Mouse (Mus musculus): ENCODE measurements at regions not wholly inside any gene's neighbourhood (a gene's known extent, or its start where the extent isn't known, plus 50 kb on each side); places are given as distances from the start of the nearest gene placed in this dataset.

DNA sequence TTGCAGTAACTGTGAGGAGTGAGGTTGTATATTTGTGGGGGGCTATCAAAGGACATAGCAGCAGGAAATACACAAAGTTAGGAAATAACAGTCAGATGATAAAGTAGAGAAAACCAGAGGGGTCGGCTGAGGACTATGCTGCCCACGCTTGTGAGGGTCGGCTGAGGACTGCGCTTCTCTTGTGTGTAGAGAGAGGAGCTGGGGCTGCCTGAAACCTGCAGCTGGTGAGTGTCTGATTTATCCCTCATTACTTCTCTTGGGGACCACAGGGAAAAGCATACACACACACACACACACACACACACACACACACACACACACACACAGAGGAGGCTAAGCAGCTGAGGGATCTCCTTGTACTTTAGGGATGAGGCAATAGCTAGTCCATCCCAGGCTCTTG lies 124.3 kb upstream of the Rbfox1 start:
- Histone ChIP-seq H3K9ac (ENCODE audit: low read length) (no peak overlapping the region), H3K4me1 (replicated peaks; ENCODE audit: control insufficient read depth, insufficient read depth) (no peaks in the 10 kb centered on the region), H3K27ac (replicated peaks) (no peak overlapping the region), H3K9me3 (ENCODE audit: control insufficient read depth, low read length) (no peaks in the 10 kb centered on the region), H3K27me3 (ENCODE audit: control insufficient read depth, insufficient read depth, low read length) (no peaks in the 10 kb centered on the region), H3K4me3 (ENCODE audit: low read depth, low read length) (no peak overlapping the region), H3K4me2 (replicated peaks; ENCODE audit: low read depth) (no peak overlapping the region), H3K36me3 (ENCODE audit: control insufficient read depth, insufficient read depth, low read length) (no peaks in the 10 kb centered on the region)
- no peak for ATAC-seq (ENCODE audit: low FRiP score, low TSS enrichment)
- WGBS, result 82% methylated on average over 4 of the region's 4 CpGs
- DNase-seq (ENCODE audit: low spot score), result no peak
- TF ChIP-seq CTCF (IDR thresholded peaks at IDR 0.05; ENCODE audit: low read depth) (no peak), EP300 (optimal IDR thresholded peaks at IDR 0.05) (no peak)

- H3K4me1 ChIP-seq (replicated peaks; ENCODE audit: control insufficient read depth, insufficient read depth), result no peaks in the 10 kb centered on the region
- H3K4me2 ChIP-seq (replicated peaks; ENCODE audit: low read depth), result no peak overlapping the region
- H3K9ac ChIP-seq (ENCODE audit: low read length), result no peak overlapping the region
- WGBS, result 88% methylated on average over 2 of the region's 2 CpGs
- ATAC-seq (ENCODE audit: low FRiP score, low TSS enrichment) (no peak), DNase-seq (ENCODE audit: low spot score) (no peak)
- no peak overlapping the region for H3K27ac ChIP-seq (replicated peaks)
- no peaks in the 10 kb centered on the region for H3K36me3 ChIP-seq (ENCODE audit: control insufficient read depth, insufficient read depth, low read length)
- no peaks in the 10 kb centered on the region for H3K9me3 ChIP-seq (ENCODE audit: control insufficient read depth, low read length)
- no peaks in the 10 kb centered on the region for H3K27me3 ChIP-seq (ENCODE audit: control insufficient read depth, insufficient read depth, low read length)
- H3K4me3 ChIP-seq (ENCODE audit: low read depth, low read length), result no peak overlapping the region
- TF ChIP-seq CTCF (IDR thresholded peaks at IDR 0.05; ENCODE audit: low read depth) (no peak), EP300 (optimal IDR thresholded peaks at IDR 0.05) (no peak)
Observed at GRCm38 (mm10) chr16:5759021-5759420, 126.1 kb upstream of the Rbfox1 start.

DNA sequence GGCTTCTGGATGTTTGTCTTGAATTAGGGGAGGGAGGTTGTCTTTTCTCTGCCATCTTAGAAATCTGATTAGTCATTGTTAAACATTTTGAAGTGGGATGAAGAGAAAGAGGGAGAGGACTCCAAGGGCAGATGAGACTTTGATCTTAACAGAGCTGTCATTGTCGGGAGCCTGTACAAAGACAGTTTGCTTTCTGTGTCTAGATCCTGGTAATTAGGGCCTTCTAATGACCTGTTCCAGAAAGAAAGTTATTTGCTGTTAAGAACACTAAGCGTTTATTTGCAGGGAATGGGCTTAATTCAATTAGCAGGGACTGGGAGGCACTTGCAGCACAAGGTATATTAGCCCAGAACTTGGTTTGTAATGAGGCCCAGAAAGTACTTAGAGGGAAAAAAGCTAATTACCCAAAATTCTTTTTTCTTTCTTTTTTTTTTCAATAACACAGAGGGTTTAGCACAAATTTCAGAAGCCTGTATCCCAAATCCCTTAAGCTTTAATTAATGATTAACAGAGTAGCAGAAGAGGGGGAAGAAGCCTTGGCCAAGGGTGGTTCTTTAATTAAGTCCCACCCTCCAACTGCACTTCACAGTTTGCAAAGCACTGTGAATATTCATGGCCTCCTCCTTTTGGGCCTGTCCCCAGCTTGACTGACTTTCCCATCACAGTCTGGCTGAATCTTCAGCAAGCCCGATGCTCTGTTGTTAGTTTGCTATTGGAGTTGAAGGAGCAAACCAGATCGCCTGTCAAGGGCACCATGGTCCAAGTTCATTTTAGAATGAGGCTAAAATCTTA lies 142.2 kb upstream of the Rbfox1 start:
- no peaks in the 10 kb centered on the region for H3K27me3 ChIP-seq (ENCODE audit: control insufficient read depth, insufficient read depth, low read length)
- no peaks in the 10 kb centered on the region for H3K4me1 ChIP-seq (replicated peaks; ENCODE audit: control insufficient read depth, insufficient read depth)
- H3K9me3 ChIP-seq (ENCODE audit: control insufficient read depth, low read length), result no peaks in the 10 kb centered on the region
- ATAC-seq (ENCODE audit: low FRiP score, low TSS enrichment) (no peak), DNase-seq (ENCODE audit: low spot score) (no peak)
- H3K4me3 ChIP-seq (ENCODE audit: low read depth, low read length), result no peak overlapping the region
- no peak overlapping the region for H3K9ac ChIP-seq (ENCODE audit: low read length)
- H3K4me2 ChIP-seq (replicated peaks; ENCODE audit: low read depth), result no peak overlapping the region
- H3K27ac ChIP-seq (replicated peaks), result no peak overlapping the region
- WGBS, result 50% methylated on average over 4 of the region's 4 CpGs
- H3K36me3 ChIP-seq (ENCODE audit: control insufficient read depth, insufficient read depth, low read length), result no peaks in the 10 kb centered on the region
- TF ChIP-seq EP300 (optimal IDR thresholded peaks at IDR 0.05) (no peak), CTCF (IDR thresholded peaks at IDR 0.05; ENCODE audit: low read depth) (no peak)

GRCm38 (mm10) chr16:5740776-5741175 lies 144.4 kb upstream of the Rbfox1 start:
- WGBS, result 64% methylated on average over 7 of the region's 7 CpGs
- Histone ChIP-seq H3K4me1 (replicated peaks; ENCODE audit: control insufficient read depth, insufficient read depth) (no peaks in the 10 kb centered on the region), H3K27me3 (ENCODE audit: control insufficient read depth, insufficient read depth, low read length) (no peaks in the 10 kb centered on the region), H3K9me3 (ENCODE audit: control insufficient read depth, low read length) (no peaks in the 10 kb centered on the region), H3K9ac (ENCODE audit: low read length) (no peak overlapping the region), H3K4me2 (replicated peaks; ENCODE audit: low read depth) (no peak overlapping the region), H3K4me3 (ENCODE audit: low read depth, low read length) (no peak overlapping the region), H3K27ac (replicated peaks) (no peak overlapping the region), H3K36me3 (ENCODE audit: control insufficient read depth, insufficient read depth, low read length) (no peaks in the 10 kb centered on the region)
- no peak for ATAC-seq (ENCODE audit: low FRiP score, low TSS enrichment)
- TF ChIP-seq CTCF (IDR thresholded peaks at IDR 0.05; ENCODE audit: low read depth), result no peak
- TF ChIP-seq EP300 (optimal IDR thresholded peaks at IDR 0.05), result no peak
- DNase-seq (ENCODE audit: low spot score), result no peak

- no peak for DNase-seq (ENCODE audit: low spot score)
- Histone ChIP-seq H3K4me1 (replicated peaks; ENCODE audit: control insufficient read depth, insufficient read depth) (no peaks in the 10 kb centered on the region), H3K9ac (ENCODE audit: low read length) (no peak overlapping the region), H3K9me3 (ENCODE audit: control insufficient read depth, low read length) (no peaks in the 10 kb centered on the region), H3K4me3 (ENCODE audit: low read depth, low read length) (no peak overlapping the region), H3K27ac (replicated peaks) (no peak overlapping the region), H3K36me3 (ENCODE audit: control insufficient read depth, insufficient read depth, low read length) (no peaks in the 10 kb centered on the region), H3K4me2 (replicated peaks; ENCODE audit: low read depth) (no peak overlapping the region), H3K27me3 (ENCODE audit: control insufficient read depth, insufficient read depth, low read length) (no peaks in the 10 kb centered on the region)
- 74% methylated on average over 4 of the region's 4 CpGs for WGBS
- TF ChIP-seq CTCF (IDR thresholded peaks at IDR 0.05; ENCODE audit: low read depth) (peak; percentile 36), EP300 (optimal IDR thresholded peaks at IDR 0.05) (no peak)
- ATAC-seq (ENCODE audit: low FRiP score, low TSS enrichment), result no peak
Observed at GRCm38 (mm10) chr16:5733608-5734007, 151.5 kb upstream of the Rbfox1 start.

DNA sequence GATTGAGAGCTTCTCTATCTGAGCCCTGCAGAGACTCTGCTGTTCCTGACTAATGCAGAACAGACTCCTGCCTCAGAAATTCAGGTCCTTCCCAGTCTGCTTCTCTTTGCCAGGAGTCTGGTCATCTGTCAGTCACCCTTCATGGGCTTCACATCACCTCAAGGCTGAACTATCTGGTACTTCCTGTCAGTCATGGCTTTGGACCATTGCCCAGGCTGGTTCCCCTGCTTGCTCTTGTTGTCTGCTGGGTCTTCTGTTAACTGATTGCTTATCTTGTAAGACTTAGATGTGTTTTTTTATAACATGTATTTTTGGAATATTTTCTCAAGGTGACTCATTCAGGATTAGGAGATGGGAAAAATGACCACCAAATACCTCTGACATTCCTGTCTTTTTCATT lies 162.6 kb upstream of the Rbfox1 start:
- no peak for ATAC-seq (ENCODE audit: low FRiP score, low TSS enrichment)
- Histone ChIP-seq H3K27ac (replicated peaks) (no peak overlapping the region), H3K36me3 (ENCODE audit: control insufficient read depth, insufficient read depth, low read length) (no peaks in the 10 kb centered on the region), H3K4me1 (replicated peaks; ENCODE audit: control insufficient read depth, insufficient read depth) (no peaks in the 10 kb centered on the region), H3K9ac (ENCODE audit: low read length) (no peak overlapping the region), H3K9me3 (ENCODE audit: control insufficient read depth, low read length) (no peaks in the 10 kb centered on the region), H3K27me3 (ENCODE audit: control insufficient read depth, insufficient read depth, low read length) (no peaks in the 10 kb centered on the region), H3K4me2 (replicated peaks; ENCODE audit: low read depth) (no peak overlapping the region), H3K4me3 (ENCODE audit: low read depth, low read length) (no peak overlapping the region)
- DNase-seq (ENCODE audit: low spot score), result no peak
- no peak for TF ChIP-seq EP300 (optimal IDR thresholded peaks at IDR 0.05)
- no peak for TF ChIP-seq CTCF (IDR thresholded peaks at IDR 0.05; ENCODE audit: low read depth)

Measured in stomach, postnatal 0 days (tissue).